Mouse (Mus musculus): Measurements from ENCODE around the gene Hbq1a. TPM values are rescaled to one million over a fixed set of nuclear protein-coding genes. Genes with fewer than 3 reads are reported as not detected.
"Not testable (repeated sequence)": the region's sequence is repeated elsewhere in the genome, so short reads cannot be mapped to it uniquely, and the experiment has no call there.

Gene Hbq1a
- polyA plus RNA-seq (2015; fragmentation: Nextera tagmentation; extraction: Ambion mirVana), result 0.40 and 0.68 TPM in 2 replicates

DNA sequence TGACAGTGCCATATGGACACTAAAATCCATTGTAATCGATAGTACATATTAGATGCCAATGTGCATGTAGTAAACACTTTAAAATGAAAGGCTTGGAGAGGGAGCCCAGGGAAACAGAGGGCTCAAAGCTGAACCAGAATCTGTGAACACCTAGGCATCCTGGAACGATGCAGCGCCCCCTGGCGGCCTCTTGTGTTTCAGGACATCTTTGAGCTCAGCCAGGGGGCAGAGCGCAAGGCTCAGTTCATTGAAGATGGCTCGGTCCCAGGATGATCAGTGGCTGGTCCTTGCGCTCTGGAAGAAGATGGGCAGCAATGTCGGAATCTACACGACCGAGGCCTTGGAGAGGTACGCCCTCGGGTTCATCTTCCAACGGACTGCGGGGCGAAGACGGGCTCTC is at the start of gene Hbq1a:
Hbq1a (plus strand) TSS at position 205 of the 400 bp plus-strand sequence.
- not testable (repeated sequence) for H3K27ac ChIP-seq; H3K4me3 ChIP-seq (replicated peaks); H3K4me1 ChIP-seq (replicated peaks); H3K9me3 ChIP-seq; H3K9ac ChIP-seq; H3K36me3 ChIP-seq
- Histone ChIP-seq H3K27me3 (replicated peaks) (peaks cover 11% of the 10 kb centered on the region; the same call in 1 of the 2 replicates), H3K4me2 (replicated peaks) (peak within 1 kb of the TSS; percentile 50)
- WGBS, result 8% methylated on average over 16 of the region's 16 CpGs
- ATAC-seq, result peak; percentile 50

DNA sequence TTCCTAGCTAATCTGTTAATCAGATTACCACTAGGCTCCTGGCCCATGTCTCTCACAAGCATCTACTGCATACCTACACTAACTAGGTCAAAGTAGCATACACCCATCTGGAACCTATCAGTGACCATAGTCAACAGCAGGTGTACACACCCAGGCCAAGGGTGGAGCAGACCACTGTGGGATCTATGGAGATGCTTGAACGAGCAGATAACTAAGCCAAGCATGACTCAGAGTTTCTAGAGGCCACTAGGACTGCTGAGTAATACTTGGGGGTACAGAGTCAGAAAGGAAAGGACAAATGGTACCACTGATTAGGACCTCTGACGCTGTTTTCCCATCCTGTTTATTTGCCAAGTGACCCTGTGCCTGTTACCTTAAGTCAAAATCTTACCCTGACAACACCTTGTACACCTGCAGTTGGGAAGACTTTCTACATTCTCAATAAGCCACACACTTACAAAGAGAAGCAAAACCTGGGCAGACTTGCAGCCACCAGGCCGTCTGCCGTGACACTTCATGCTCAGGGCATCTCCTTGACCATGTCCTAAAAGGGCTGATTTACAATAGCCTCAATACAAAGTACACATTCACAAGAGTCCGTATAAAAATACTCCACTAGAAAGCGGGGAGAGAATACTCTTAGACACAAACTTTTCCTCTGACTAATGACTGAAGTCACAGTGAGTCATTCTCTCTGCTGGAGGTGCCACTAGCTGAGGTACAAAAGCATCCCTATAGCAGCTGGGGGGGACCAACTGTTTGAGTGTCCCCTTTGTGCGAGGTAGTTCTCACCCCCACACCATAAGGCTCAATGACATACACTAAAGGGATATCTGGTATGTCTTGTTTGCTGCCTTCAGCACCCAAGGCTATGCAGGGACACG is 48.7 kb upstream of the Hbq1a start:
- no peaks in the 10 kb centered on the region for H3K4me1 ChIP-seq (replicated peaks)
- no peaks in the 10 kb centered on the region for H3K9me3 ChIP-seq
- ATAC-seq, result peak; percentile 91
- H3K36me3 ChIP-seq, result peaks cover 27% of the 10 kb centered on the region
- no peak overlapping the region for H3K9ac ChIP-seq
- H3K27ac ChIP-seq, result no peak overlapping the region
- no peak overlapping the region for H3K4me3 ChIP-seq (replicated peaks)
- WGBS, result 85% methylated on average over 8 of the region's 8 CpGs
- H3K4me2 ChIP-seq (replicated peaks), result no peak overlapping the region
- no peaks in the 10 kb centered on the region for H3K27me3 ChIP-seq (replicated peaks)

DNA sequence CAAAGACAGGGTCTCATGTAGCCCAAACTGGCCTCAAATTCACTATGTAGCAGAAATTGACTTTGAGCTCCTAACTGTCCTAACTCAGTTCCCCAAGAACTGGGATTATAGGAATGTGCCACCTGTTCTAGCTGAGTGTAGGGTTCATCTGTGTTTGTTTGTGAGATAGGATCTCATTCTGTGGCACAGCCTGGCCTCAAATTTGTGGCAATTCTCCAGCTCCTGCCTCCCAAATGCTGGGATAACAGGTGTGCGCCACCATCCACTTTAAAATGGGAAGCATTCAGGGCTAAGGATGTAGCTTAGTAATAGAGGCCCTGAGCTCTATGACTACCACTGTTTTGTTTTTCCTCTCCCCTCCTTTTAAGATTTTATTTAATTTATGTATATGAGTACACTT is 46.7 kb upstream of the Hbq1a start:
- Histone ChIP-seq H3K4me2 (replicated peaks) (no peak overlapping the region), H3K36me3 (peaks cover 21% of the 10 kb centered on the region), H3K4me1 (replicated peaks) (no peaks in the 10 kb centered on the region), H3K9ac (no peak overlapping the region), H3K27ac (no peak overlapping the region), H3K9me3 (no peaks in the 10 kb centered on the region), H3K4me3 (replicated peaks) (no peak overlapping the region), H3K27me3 (replicated peaks) (no peaks in the 10 kb centered on the region)
- no peak for ATAC-seq
- WGBS, result 97% methylated on average over 1 of the region's 1 CpGs

DNA sequence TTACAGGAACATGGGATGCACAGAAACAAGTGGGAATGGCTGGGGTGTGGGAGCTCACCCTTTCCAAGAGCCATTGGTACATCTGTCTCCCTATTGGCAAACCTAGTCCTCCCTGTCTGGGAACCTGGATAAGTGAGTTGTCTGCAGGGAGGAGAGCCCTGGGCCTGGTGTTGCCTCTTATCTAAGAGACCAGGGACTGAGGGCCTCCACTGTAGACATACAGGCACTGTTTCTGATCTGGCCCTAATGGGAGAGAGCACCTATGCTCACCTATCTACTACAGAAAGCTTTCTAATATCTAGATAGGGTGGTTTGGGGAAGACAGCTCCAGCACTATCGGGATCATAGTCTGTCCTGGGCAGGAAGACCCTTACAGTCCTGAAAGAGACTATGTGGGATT is 43.7 kb upstream of the Hbq1a start:
- no peak overlapping the region for H3K4me3 ChIP-seq (replicated peaks)
- H3K4me2 ChIP-seq (replicated peaks), result no peak overlapping the region
- H3K36me3 ChIP-seq, result peaks cover 10% of the 10 kb centered on the region
- H3K4me1 ChIP-seq (replicated peaks), result no peaks in the 10 kb centered on the region
- no peak overlapping the region for H3K27ac ChIP-seq
- peak; percentile 83; the same call in 1 of the 2 replicates for ATAC-seq
- H3K9ac ChIP-seq, result no peak overlapping the region
- 95% methylated on average over 1 of the region's 1 CpGs for WGBS
- no peaks in the 10 kb centered on the region for H3K27me3 ChIP-seq (replicated peaks)
- H3K9me3 ChIP-seq, result no peaks in the 10 kb centered on the region

DNA sequence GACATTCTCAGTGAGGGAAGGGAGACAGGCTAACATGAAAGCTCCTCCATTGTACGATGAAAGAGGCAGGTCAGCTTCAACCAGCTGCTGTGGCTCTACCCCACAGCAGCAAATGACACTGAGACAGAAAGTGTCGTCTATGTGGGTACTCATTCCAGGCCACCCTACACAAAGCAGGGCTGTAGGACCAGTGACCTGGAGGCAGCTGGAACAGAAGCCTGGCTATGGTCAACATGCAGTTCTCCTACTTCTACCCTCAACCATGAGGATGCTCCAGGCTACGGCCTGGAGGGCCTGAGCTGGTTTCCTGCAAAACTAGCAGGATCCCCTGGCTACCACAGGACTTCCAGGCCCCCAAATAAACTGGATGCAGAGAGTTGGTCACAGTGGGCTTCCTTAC is 43.3 kb upstream of the Hbq1a start:
- 90% methylated on average over 3 of the region's 3 CpGs for WGBS
- no peaks in the 10 kb centered on the region for H3K4me1 ChIP-seq (replicated peaks)

DNA sequence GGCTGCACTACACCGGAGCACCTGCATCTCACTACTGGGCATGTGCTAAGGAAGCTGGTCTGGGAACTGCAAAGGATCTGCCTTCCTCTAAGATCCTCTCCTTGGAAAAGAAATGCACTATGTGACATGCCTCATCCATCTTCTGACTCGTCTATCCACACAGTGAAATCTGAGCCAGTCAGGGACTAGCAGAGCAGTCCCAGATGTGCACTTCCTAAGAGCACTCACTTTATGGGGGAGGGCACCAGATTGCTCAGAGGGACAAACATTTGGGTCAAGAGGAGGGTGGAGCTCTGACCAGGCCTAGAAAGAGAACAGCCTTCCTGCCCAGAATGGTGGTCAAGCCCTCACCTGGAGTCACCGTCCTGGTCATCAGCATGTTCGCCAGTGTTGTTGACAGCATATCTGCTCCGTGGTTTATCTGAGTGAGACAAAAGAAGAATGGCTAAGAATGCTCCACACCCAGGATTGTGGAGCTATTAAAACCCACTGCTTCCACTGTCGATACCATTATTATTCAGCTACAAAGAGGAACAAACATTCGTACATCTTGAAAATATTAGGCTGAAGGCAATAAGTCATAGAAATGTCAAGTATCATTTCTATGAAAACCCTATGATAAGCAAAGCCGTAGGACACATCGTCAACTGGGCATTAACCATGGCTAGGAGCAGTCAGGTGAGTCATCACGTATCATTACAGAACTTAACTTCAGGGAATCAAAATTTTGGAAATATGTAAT is 37.0 kb upstream of the Hbq1a start:
- Histone ChIP-seq H3K36me3 (no peaks in the 10 kb centered on the region), H3K4me1 (replicated peaks) (0 out of 2 replicates have a peak, but pooled peaks cover under 1% of the 10 kb centered on the region), H3K4me3 (replicated peaks) (no peak overlapping the region), H3K4me2 (replicated peaks) (no peak overlapping the region), H3K9me3 (no peaks in the 10 kb centered on the region), H3K27ac (no peak overlapping the region), H3K9ac (no peak overlapping the region), H3K27me3 (replicated peaks) (no peaks in the 10 kb centered on the region)
- no peak for ATAC-seq
- WGBS, result 69% methylated on average over 10 of the region's 10 CpGs

More for the DNA sequence above, 43.3 kb upstream of the Hbq1a start:
- no peaks in the 10 kb centered on the region for H3K27me3 ChIP-seq (replicated peaks)
- no peak overlapping the region for H3K9ac ChIP-seq
- H3K27ac ChIP-seq, result no peak overlapping the region
- H3K9me3 ChIP-seq, result no peaks in the 10 kb centered on the region
- no peak overlapping the region for H3K4me2 ChIP-seq (replicated peaks)
- H3K36me3 ChIP-seq, result peaks cover 10% of the 10 kb centered on the region
- no peak for ATAC-seq
- H3K4me3 ChIP-seq (replicated peaks), result no peak overlapping the region

DNA sequence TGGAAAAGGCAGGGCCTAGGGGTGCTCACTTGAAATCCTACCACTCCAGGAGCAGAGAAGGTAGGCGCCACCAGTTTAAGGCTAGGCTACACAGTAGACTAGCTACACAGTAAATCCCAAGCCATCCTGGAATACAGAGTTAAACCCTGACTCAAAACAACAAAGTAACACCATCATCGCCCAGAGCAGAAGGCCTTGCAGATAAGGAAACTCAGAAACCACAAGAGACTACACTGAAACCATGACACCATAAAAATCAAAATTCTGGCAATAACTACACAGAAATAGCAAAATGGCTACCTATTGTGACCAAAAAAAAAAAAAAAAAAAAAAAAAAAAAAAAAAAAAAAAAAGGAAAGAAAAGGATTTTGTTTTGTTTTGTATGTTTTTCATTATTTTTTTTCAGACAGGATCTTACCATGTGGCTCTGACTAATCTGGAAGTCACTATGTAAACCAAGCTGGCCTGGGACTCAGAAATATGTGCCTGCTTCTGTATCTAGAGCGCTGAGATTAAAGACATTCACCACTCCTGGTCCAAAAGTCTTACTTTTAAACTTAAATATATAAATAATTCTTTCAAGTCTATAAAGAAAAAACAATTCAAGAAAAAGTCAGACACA is 34.6 kb upstream of the Hbq1a start:
- no peaks in the 10 kb centered on the region for H3K9me3 ChIP-seq
- H3K9ac ChIP-seq, result no peak overlapping the region
- H3K27ac ChIP-seq, result no peak overlapping the region
- H3K4me3 ChIP-seq (replicated peaks), result no peak overlapping the region
- H3K4me1 ChIP-seq (replicated peaks), result 0 out of 2 replicates have a peak, but pooled peaks cover 3% of the 10 kb centered on the region
- no peak overlapping the region for H3K4me2 ChIP-seq (replicated peaks)
- H3K27me3 ChIP-seq (replicated peaks), result no peaks in the 10 kb centered on the region
- no peaks in the 10 kb centered on the region for H3K36me3 ChIP-seq
- no peak for ATAC-seq
- WGBS, result 92% methylated on average over 3 of the region's 3 CpGs

DNA sequence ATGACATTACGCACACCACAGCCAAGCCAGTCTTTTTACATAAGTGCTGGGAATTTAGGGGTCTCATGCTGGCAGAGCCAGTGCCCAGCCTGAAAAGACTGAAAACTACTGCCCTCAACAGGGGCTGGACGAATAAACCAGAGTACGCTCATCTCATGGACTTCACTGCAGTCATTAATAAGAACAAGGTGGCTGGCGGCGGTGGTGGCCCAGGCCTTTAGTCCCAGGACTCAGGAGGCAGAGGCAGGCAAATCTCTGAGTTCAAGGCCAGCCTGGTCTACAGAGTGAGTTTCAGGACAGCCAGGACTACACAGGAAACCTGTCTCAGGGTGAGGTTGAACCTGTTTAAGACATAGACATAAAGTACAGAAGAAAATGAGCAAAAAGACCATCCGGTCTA is 33.7 kb upstream of the Hbq1a start:
- H3K36me3 ChIP-seq, result no peaks in the 10 kb centered on the region
- H3K9me3 ChIP-seq, result no peaks in the 10 kb centered on the region
- H3K4me3 ChIP-seq (replicated peaks), result no peak overlapping the region
- no peaks in the 10 kb centered on the region for H3K27me3 ChIP-seq (replicated peaks)
- H3K4me1 ChIP-seq (replicated peaks), result 0 out of 2 replicates have a peak, but pooled peaks cover 3% of the 10 kb centered on the region
- WGBS, result 95% methylated on average over 6 of the region's 6 CpGs
- no peak overlapping the region for H3K27ac ChIP-seq
- H3K9ac ChIP-seq, result no peak overlapping the region
- no peak overlapping the region for H3K4me2 ChIP-seq (replicated peaks)
- no peak for ATAC-seq

DNA sequence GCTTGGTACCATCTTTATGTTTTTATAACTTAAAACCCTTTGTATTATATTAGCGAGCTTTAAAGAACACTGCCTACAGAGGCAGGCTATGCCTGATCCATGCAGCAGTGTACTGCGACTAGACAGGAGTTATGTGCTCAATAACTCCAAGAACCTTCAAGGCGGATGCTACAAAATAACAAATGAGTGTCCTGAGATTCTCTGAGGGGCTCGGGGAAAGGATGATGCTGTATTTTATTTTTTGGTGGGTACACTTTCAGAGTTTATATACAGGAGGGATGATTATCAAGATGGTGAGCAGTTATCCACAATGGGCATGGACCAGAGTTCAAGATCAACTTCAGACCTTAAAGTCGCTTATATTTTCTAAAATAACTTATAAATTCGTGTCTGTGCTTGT is 33.1 kb upstream of the Hbq1a start:
- no peak for ATAC-seq
- H3K27ac ChIP-seq, result peak overlapping the region; percentile 93
- WGBS, result 20% methylated on average over 6 of the region's 6 CpGs
- peak overlapping the region; percentile 96 for H3K9ac ChIP-seq
- H3K36me3 ChIP-seq, result no peaks in the 10 kb centered on the region
- H3K9me3 ChIP-seq, result no peaks in the 10 kb centered on the region
- H3K4me1 ChIP-seq (replicated peaks), result 0 out of 2 replicates have a peak, but pooled peaks cover 3% of the 10 kb centered on the region
- peak overlapping the region; percentile 78 for H3K4me3 ChIP-seq (replicated peaks)
- no peaks in the 10 kb centered on the region for H3K27me3 ChIP-seq (replicated peaks)
- H3K4me2 ChIP-seq (replicated peaks), result peak overlapping the region; percentile 66

DNA sequence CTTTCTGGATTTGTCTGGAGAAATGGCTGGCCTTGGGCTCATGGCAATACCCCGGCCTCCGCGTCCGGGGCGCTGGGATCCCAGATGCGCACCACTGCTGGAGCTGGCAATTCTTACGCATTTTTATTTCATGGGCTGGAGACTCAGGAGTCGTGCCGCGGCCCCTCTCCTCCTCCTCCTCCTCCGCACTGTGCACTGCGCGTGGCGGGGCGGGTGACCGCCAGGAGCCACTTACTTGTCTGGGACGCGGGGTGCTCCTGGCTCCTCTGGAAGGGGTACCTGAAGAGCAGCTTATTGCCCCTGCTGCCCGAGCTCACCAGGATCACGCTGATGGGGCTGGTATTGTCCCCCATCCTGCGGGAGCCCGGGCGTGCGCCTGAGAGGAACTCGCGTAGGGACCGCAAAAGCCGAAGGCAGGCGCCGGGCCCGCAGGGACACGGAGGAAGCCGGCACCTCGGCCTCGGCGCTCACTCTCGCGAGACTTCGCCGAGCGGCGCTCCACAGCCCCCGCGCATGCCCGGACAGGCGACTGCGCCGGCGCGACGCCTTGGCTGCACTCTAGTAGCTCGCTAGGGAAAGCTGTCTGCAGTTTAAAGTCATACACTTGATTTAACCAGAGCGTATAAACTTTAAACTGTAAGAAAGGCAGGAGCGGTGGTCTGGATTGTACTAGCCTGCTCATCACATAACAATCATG is 32.5 kb upstream of the Hbq1a start, which contains the start of gene Nprl3:
Nprl3 (minus strand) TSS at position 520 of the 697 bp plus-strand sequence.
- Histone ChIP-seq H3K27ac (peak within 1 kb of the TSS; percentile 93), H3K36me3 (no peaks in the 10 kb centered on the region), H3K9ac (peak within 1 kb of the TSS; percentile 96), H3K27me3 (replicated peaks) (no peaks in the 10 kb centered on the region), H3K4me3 (replicated peaks) (peak within 1 kb of the TSS; percentile 78), H3K4me2 (replicated peaks) (peak within 1 kb of the TSS; percentile 66), H3K9me3 (no peaks in the 10 kb centered on the region), H3K4me1 (replicated peaks) (0 out of 2 replicates have a peak, but pooled peaks cover 3% of the 10 kb centered on the region)
- peak; percentile 99 for ATAC-seq
- WGBS, result under 1% methylated on average over 54 of the region's 54 CpGs

DNA sequence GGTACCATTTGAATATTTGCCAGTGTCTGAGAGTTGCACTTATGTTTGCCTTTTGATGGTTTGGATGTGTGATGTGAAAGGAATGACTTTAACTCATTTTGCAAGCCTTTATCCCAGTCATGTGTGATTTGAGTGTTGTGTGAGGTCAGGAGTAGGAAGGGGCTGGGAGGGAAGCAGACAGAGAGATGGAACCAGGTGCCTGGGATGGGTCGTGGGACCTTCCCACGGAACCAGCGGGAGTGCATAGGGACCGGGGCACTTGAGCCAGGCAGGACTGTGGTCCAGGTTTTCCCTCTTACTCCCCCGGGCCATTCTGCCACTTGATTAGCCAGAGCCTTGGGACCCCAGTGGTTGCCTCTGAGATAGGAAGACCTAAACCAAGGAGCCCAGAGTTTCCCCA is 31.9 kb upstream of the Hbq1a start:
- no peaks in the 10 kb centered on the region for H3K9me3 ChIP-seq
- peak overlapping the region; percentile 66 for H3K4me2 ChIP-seq (replicated peaks)
- ATAC-seq, result peak; percentile 27
- H3K4me3 ChIP-seq (replicated peaks), result peak overlapping the region; percentile 78
- peak overlapping the region; percentile 93; the same call in 1 of the 2 replicates for H3K27ac ChIP-seq
- H3K4me1 ChIP-seq (replicated peaks), result 0 out of 2 replicates have a peak, but pooled peaks cover 3% of the 10 kb centered on the region
- no peaks in the 10 kb centered on the region for H3K36me3 ChIP-seq
- H3K27me3 ChIP-seq (replicated peaks), result no peaks in the 10 kb centered on the region
- H3K9ac ChIP-seq, result peak overlapping the region; percentile 96
- 25% methylated on average over 5 of the region's 5 CpGs for WGBS

All from intestine, embryonic 15.5 days (tissue).